Mouse (Mus musculus) spleen, adult 2 months (tissue): ENCODE measurements at regions not wholly inside any gene's neighbourhood (a gene's known extent, or its start where the extent isn't known, plus 50 kb on each side); places are given as distances from the start of the nearest gene placed in this dataset.

Source experiments
- CTCF ChIP-seq: fragments of 200-500 bp; IDR thresholded peaks from 2 replicates; pipeline ENCODE4 v1.5.1; 2011; ENCODE audit warnings: mild to moderate bottlenecking, inconsistent platforms; ENCODE audit not compliant: insufficient read depth, insufficient read length, insufficient replicate concordance; ENCODE audit errors: extremely low read depth
- POLR2A ChIP-seq: fragments of 200-500 bp; IDR thresholded peaks from 2 replicates; pipeline ENCODE4 v1.6.1; 2011; ENCODE audit warnings: low read depth, low read length, inconsistent platforms

DNA sequence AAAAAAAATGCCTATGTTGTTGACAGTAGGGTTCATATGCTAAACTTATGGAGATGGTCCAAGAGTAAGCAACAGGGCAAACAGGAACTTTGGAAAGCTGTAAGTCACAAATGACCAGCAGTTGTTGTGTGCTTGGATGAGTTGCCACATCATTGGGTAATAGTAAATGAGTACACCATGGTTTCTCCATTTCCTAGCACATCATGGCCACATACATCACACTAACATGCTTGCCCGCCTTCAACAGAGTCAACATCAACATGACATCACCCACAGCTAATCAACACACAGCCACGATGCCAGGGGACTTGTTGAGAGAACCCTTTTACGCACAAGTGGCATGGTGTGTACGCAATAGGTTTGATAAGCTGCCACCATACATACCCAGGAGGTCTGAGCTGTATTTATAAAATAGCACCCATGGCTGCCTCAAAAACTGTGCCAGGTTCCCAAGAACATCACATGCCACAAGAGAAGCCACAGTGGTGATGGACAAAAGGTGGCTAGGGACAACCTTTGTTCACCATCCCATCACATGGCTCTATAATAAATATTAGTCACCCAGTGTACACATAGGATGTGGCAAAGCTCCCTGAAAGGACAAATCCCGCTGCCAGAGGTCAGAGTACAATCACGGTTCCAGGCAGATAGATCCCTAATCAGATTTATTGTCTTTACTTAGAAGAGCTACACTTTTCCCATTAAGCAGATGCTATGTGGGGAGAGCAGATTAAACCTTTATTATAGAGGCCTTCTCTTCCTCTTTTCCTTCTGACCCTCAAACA, 179.5 kb upstream of the Tsc22d2 start:
- TF ChIP-seq CTCF (no peak), POLR2A (no peak)
